Mouse (Mus musculus) kidney, adult 18-20 months (tissue): ENCODE measurements around the gene Cryba4.
A peak's percentile ranks its signal among the peaks of the same experiment; 100 is the strongest.

Experiments
- DNase-seq: peaks from one replicate; pipeline ENCODE4 v3.0.0; 2021

Cryba4 gene

GRCm38 (mm10) chr5:112252400-112252799 is at the start of gene Cryba4:
Cryba4 (minus strand) TSS chr5:112252518.
- DNase-seq = no peak

GRCm38 (mm10) chr5:112301694-112302093 is 49.4 kb upstream of the Cryba4 start:
- no peak for DNase-seq

- no peak for DNase-seq
Measured at GRCm38 (mm10) chr5:112300721-112301308, 48.5 kb upstream of the Cryba4 start.

- DNase-seq = no peak
Measured at GRCm38 (mm10) chr5:112300112-112300511, 47.8 kb upstream of the Cryba4 start.

- DNase-seq = no peak
Measured at GRCm38 (mm10) chr5:112299399-112299798, 47.1 kb upstream of the Cryba4 start.

GRCm38 (mm10) chr5:112298226-112298988 is 46.1 kb upstream of the Cryba4 start:
- DNase-seq = peak; percentile 45

- no peak for DNase-seq
Measured at GRCm38 (mm10) chr5:112297257-112297656, 44.9 kb upstream of the Cryba4 start.

GRCm38 (mm10) chr5:112296404-112297181 is 44.3 kb upstream of the Cryba4 start:
- no peak for DNase-seq

GRCm38 (mm10) chr5:112295564-112295963 is 43.2 kb upstream of the Cryba4 start:
- DNase-seq = no peak

GRCm38 (mm10) chr5:112295162-112295561 is 42.8 kb upstream of the Cryba4 start:
- no peak for DNase-seq

GRCm38 (mm10) chr5:112294696-112295095 is 42.4 kb upstream of the Cryba4 start:
- DNase-seq = no peak

- no peak for DNase-seq
Measured at GRCm38 (mm10) chr5:112293800-112294199, 41.5 kb upstream of the Cryba4 start.

GRCm38 (mm10) chr5:112292343-112292980 is 40.1 kb upstream of the Cryba4 start:
- DNase-seq = no peak

- no peak for DNase-seq
Measured at GRCm38 (mm10) chr5:112291866-112292265, 39.5 kb upstream of the Cryba4 start.

GRCm38 (mm10) chr5:112290536-112290880 is 38.2 kb upstream of the Cryba4 start:
- no peak for DNase-seq

GRCm38 (mm10) chr5:112289819-112290535 is 37.7 kb upstream of the Cryba4 start:
- DNase-seq = no peak

GRCm38 (mm10) chr5:112289236-112289635 is 36.9 kb upstream of the Cryba4 start:
- DNase-seq = no peak

- peak; percentile 46 for DNase-seq
Measured at GRCm38 (mm10) chr5:112288193-112289141, 36.1 kb upstream of the Cryba4 start.

- no peak for DNase-seq
Measured at GRCm38 (mm10) chr5:112287652-112288051, 35.3 kb upstream of the Cryba4 start.

- no peak for DNase-seq
Measured at GRCm38 (mm10) chr5:112286984-112287641, 34.8 kb upstream of the Cryba4 start.

- no peak for DNase-seq
Measured at GRCm38 (mm10) chr5:112286608-112286983, 34.3 kb upstream of the Cryba4 start.
